Mouse (Mus musculus) heart, adult 10 weeks (tissue): ENCODE measurements around the gene Fam117b. TPM values are rescaled to one million over a fixed set of nuclear protein-coding genes. Genes with fewer than 3 reads are reported as not detected.

Experiments used
- polyA plus RNA-seq: library from polyadenylated mRNA; stranded (reverse); fragments of 350-450 nt; fragmentation: Illumina TruSeq; extraction: RNeasy Lipid Tissue Mini Kit (QIAGEN cat#74804); gene quantifications from one replicate; pipeline ENCODE4 v1.2.3, GENCODE M21; 2014; ENCODE audit warnings: low read depth, low replicate concordance

The Fam117b gene
- polyA plus RNA-seq = 8.2 TPM

DNA sequence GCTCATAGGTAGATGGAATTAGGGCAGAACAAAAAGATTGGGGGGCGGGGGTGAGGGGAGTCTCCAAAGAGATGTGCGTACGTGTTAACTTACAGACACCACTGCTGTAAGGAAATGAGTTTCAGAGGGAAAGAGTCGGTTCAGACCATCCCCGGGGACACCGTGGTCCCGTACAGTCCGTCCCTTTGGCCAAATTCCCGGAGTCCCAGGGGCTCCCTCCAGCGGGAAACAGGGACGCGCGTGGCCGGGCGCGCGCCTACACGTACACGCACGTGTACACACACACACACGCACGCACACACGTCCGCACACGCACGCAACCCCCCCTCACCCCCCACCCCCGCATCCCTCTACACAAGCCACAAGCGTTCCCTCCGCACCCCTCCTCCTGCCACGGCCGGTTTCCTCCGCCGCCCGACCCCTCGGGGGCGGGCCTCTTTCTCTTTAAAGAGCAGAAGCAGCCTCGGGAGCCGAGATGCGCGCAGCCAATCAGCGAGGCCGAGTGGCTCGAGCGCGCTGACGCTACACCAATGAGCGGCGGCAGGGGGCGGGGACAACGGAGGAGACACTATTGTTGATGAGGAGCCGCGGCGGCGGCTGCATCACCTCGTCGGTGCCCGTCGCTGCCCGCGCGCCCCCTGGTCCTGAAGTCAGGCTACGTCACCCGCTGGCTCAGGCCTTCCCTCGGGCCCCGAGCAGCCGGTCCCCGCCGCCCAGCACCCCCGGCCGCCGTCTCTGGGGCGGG lies at the start of gene Fam117b:
Gene Fam117b, plus strand, starts transcription at position 594 of the 745 bp plus-strand sequence.

Other genes starting within 250 kb of the Fam117b start
- gene Sumo1, start 242.2 kb upstream of the Fam117b start, polyA plus RNA-seq = 105 TPM
- gene Nop58, start 228.0 kb upstream of the Fam117b start, polyA plus RNA-seq = 49.9 TPM
- gene Bmpr2, start 149.6 kb upstream of the Fam117b start, polyA plus RNA-seq = 20.2 TPM
- not detected for gene Ica1l, start 130.2 kb downstream of the Fam117b start, polyA plus RNA-seq
- gene Carf, start 185.2 kb downstream of the Fam117b start, polyA plus RNA-seq = 4.0 TPM
- gene Wdr12, start 185.6 kb downstream of the Fam117b start, polyA plus RNA-seq = 13.9 TPM